Mouse (Mus musculus) liver, adult 2 months (tissue): Measurements from ENCODE around the gene Il10rb. TPM values are rescaled to one million over a fixed set of nuclear protein-coding genes. Genes with fewer than 3 reads are reported as not detected.

Experiments
- DNase-seq: peaks from one replicate; pipeline ENCODE4 v3.0.0-alpha.2; 2011; ENCODE audit warnings: low read depth, low spot score; ENCODE audit errors: extremely low read depth
- H3K27ac ChIP-seq: fragments of 200-500 bp; replicated peaks from 2 replicates; pipeline ENCODE4 v1.5.1; 2012; ENCODE audit warnings: low read depth, mild to moderate bottlenecking, control low read depth, inconsistent platforms, low read length; ENCODE audit not compliant: insufficient read depth
- H3K27me3 ChIP-seq: fragments of 200-500 bp; 2 replicates; pipeline ENCODE4 v1.6.1; 2012; ENCODE audit warnings: mild to moderate bottlenecking, moderate library complexity, low read length, inconsistent platforms; ENCODE audit not compliant: control insufficient read depth, insufficient read depth
- H3K36me3 ChIP-seq: fragments of 200-500 bp; 2 replicates; pipeline ENCODE4 v1.6.1; 2012; ENCODE audit warnings: low read length, inconsistent platforms; ENCODE audit not compliant: control insufficient read depth, insufficient read depth
- H3K4me1 ChIP-seq: fragments of 200-500 bp; 2 replicates; pipeline ENCODE4 v1.6.1; 2011; ENCODE audit warnings: low read length; ENCODE audit not compliant: control insufficient read depth, insufficient read depth
- H3K4me3 ChIP-seq: fragments of 200-500 bp; 2 replicates; pipeline ENCODE4 v1.5.1; 2011; ENCODE audit warnings: low read depth, mild to moderate bottlenecking, control low read depth, low read length, moderate library complexity; ENCODE audit not compliant: insufficient read depth
- H3K79me2 ChIP-seq: fragments of 200-500 bp; 2 replicates; pipeline ENCODE4 v1.6.1; 2012; ENCODE audit warnings: inconsistent platforms, mild to moderate bottlenecking, low read length, moderate library complexity; ENCODE audit not compliant: control insufficient read depth, insufficient read depth
- H3K9ac ChIP-seq: fragments of 200-500 bp; 2 replicates; pipeline ENCODE4 v1.6.1; 2012; ENCODE audit warnings: low read depth, mild to moderate bottlenecking, control low read depth, inconsistent platforms, low read length
- CTCF ChIP-seq: fragments of 200-500 bp; IDR thresholded peaks from 2 replicates; pipeline ENCODE4 v1.5.1; 2011; ENCODE audit warnings: low read depth, low read length, control low read depth
- POLR2A ChIP-seq: fragments of 200-500 bp; IDR thresholded peaks from 2 replicates; pipeline ENCODE4 v1.6.1; 2011; ENCODE audit warnings: low read length, control low read depth; ENCODE audit not compliant: insufficient read depth; ENCODE audit errors: extremely low read depth
- WGBS: fragments of 180-500 bp; shearing (Covaris S2); methylation state at CpG from one replicate; pipeline ENCODE4 v1.1.7; 2018; 5-methylcytosine and 5-hydroxymethylcytosine counted together
- polyA plus RNA-seq: library from polyadenylated mRNA; depleted of rRNA; stranded (reverse); fragments of >200 nt; gene quantifications from 2 replicates; pipeline ENCODE4 v1.2.3, GENCODE M21; 2012
- total RNA-seq: library from RNA; depleted of rRNA; stranded (reverse); fragments of >200 nt; gene quantifications from 2 replicates; pipeline ENCODE4 v1.2.3, GENCODE M21; 2014

Il10rb gene
- total and polyA plus RNA-seq, 2 experiments = 5.1 to 7.3 TPM

DNA sequence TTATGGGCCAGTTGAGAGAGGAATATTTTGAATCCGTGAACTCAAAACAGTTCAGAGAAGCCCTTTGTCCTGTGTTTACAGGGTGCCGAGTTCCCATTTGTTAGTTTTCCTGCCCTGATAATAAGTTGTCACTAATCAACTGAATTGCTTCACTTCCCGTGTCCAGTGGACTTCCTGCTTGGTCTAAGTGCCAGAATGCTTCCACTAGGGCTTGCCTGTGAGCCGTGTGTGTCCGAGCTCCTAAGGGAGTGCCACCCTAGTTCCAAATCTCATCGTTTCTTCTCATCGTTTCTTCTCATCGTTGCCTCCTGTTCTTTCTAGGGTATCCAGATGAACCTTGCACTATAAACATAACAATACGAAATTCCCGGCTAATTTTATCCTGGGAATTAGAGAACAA lies 20.3 kb upstream of the Il10rb start:
- Histone ChIP-seq H3K27ac (peak overlapping the region; percentile 88), H3K4me1 (peaks cover 27% of the 10 kb centered on the region), H3K4me3 (no peak overlapping the region), H3K79me2 (peaks cover 14% of the 10 kb centered on the region), H3K9ac (peak overlapping the region; percentile 1; the same call in 1 of the 2 replicates), H3K27me3 (no peaks in the 10 kb centered on the region), H3K36me3 (peaks cover 29% of the 10 kb centered on the region)
- DNase-seq = peak; percentile 96
- WGBS = 4% methylated on average over 10 of the region's 10 CpGs
- TF ChIP-seq POLR2A (0 out of 2 replicates have a peak, but pooled peaks have one; percentile 21), CTCF (peak; percentile 26)

DNA sequence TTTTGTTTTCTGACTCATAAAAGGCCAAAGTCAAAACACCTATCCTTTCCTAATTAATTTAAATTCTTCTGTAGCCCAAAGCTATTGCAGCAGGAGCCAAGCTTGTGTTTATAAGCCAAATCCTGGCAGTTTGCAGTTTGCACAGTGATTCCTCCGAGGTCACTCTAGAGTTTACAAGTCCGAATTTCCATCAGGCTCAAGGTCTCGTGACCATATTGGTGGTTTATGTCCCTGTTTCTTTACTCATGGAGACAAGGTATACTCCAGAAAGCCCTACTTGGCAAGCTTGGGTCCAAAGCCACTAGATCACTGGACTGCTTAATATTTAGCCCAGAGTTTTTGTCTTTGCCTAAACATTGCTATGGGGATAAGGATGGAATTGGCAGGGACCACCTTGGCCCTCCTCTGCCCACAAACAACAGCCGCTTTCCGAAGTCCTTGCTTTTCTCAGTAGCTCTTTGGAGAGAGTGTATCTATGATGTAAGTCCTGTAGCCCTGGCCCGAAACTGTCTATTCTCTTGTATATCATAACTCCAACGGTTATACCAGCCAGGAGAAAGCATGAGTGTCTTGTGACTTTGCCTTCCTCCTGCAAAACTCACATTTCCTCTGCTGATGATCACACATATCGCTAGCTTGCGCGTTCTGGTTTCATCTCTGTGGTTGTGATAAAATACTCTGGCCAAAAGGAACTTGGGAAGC lies 19.4 kb upstream of the Il10rb start:
- WGBS = 33% methylated on average over 10 of the region's 10 CpGs
- peak; percentile 91 for DNase-seq
- Histone ChIP-seq H3K4me3 (no peak overlapping the region), H3K27me3 (no peaks in the 10 kb centered on the region), H3K79me2 (peaks cover 9% of the 10 kb centered on the region; the same call in 1 of the 2 replicates), H3K9ac (no peak overlapping the region), H3K4me1 (peaks cover 24% of the 10 kb centered on the region), H3K27ac (peak overlapping the region; percentile 88), H3K36me3 (peaks cover 34% of the 10 kb centered on the region)
- no peak for TF ChIP-seq CTCF
- TF ChIP-seq POLR2A = no peak

DNA sequence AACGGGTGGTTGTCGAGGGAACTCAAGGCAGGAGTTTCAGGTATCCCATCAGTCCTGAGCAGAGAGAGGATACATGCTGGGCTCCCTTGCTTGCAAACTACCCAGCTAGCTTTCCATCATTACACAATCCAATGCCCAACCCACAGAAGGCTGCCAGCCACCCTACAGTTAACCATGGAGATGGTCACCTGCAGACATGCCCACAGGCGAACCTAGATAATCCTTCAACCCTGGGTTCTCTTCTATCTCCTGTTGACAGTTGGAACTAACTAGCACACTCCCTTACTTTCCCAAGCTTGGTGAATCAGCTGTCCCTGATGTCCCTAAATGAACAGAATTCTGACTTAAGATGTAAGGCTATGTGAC lies 18.9 kb upstream of the Il10rb start:
- Histone ChIP-seq H3K9ac (no peak overlapping the region), H3K4me3 (no peak overlapping the region), H3K36me3 (peaks cover 37% of the 10 kb centered on the region), H3K4me1 (peaks cover 20% of the 10 kb centered on the region), H3K79me2 (peaks cover 3% of the 10 kb centered on the region; the same call in 1 of the 2 replicates), H3K27me3 (no peaks in the 10 kb centered on the region), H3K27ac (peak overlapping the region; percentile 30)
- TF ChIP-seq CTCF (no peak), POLR2A (no peak)
- WGBS = 69% methylated on average over 3 of the region's 3 CpGs
- DNase-seq = no peak

DNA sequence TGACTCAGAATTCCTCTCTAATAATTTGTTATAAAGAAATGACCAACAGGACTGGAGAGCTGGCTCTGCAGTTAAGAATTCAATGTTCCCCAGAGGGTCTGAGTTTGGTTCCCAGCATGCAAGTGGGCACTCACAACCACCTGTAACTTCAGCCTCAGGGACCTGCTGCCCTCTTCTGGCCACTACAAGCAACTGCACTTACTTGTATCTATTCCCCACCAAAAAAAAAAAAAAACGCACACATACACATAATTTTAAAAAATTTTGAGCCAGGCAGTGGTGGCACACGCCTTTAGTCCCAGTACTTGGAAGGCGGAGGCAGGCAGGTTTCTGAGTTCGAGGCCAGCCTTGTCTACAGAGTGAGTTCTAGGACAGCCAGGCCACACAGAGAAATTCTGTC lies 15.9 kb upstream of the Il10rb start:
- peaks cover 13% of the 10 kb centered on the region for H3K4me1 ChIP-seq
- TF ChIP-seq POLR2A = no peak
- peak; percentile 73 for TF ChIP-seq CTCF
- H3K36me3 ChIP-seq = peaks cover 50% of the 10 kb centered on the region
- DNase-seq = no peak
- H3K79me2 ChIP-seq = no peaks in the 10 kb centered on the region
- no peak overlapping the region for H3K27ac ChIP-seq
- H3K27me3 ChIP-seq = no peaks in the 10 kb centered on the region
- H3K4me3 ChIP-seq = no peak overlapping the region
- no peak overlapping the region for H3K9ac ChIP-seq
- WGBS = 94% methylated on average over 4 of the region's 4 CpGs

DNA sequence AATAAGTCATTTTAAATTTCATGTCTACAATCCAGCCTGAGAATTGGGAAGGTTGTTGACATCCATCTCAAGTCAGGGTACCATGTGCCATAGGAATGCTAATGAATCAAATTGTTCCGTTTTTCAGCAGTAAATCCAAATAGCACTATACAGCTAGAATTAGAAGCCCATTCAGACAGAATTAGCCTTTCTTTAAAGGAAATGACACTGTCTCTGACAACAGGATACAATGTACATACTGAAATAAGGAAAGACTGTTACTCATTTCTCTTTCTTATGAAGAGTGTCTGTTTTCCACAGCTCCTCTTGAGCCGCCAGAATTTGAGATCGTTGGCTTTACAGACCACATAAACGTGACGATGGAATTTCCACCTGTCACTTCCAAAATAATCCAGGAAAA lies 14.5 kb upstream of the Il10rb start, which contains the start of gene Gm21970:
Gene Gm21970, plus strand, starts transcription at position 301 of the 400 bp plus-strand sequence.
- TF ChIP-seq CTCF (no peak), POLR2A (no peak)
- 92% methylated on average over 5 of the region's 5 CpGs for WGBS
- Histone ChIP-seq H3K4me3 (no peak within 1 kb of the TSS), H3K27me3 (no peaks in the 10 kb centered on the region), H3K27ac (no peak within 1 kb of the TSS), H3K36me3 (peaks cover 55% of the 10 kb centered on the region), H3K9ac (no peak within 1 kb of the TSS), H3K79me2 (no peaks in the 10 kb centered on the region), H3K4me1 (peaks cover 9% of the 10 kb centered on the region)
- no peak for DNase-seq

DNA sequence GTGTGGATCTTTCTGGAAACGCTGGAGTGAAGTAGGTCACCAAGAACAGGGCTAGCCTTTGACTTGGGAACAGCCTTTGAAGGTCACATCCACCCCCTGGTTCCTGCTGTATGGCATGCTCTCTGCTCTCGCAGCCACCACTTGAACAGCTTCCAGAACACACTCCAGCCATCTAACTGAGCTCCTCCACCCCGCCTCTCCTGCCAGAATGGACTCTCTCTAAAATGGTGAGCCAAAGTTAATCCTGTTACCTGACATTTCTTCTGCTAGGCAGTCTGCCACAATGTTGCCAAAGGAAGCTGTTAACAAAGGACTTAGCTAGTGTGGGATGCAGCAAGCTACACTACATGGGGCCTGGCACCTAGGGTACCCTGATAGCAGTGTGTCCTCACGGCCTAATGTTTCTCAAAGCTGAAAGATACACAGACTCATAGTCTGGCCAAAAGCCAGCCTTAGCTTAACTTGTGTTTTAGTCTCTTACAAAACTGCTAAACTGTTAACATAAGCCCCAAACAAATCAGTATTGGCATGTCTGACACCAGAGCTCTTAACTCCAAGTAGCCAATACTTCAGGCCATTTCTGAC lies 11.0 kb upstream of the Il10rb start:
- WGBS = 19% methylated on average over 4 of the region's 4 CpGs
- Histone ChIP-seq H3K27ac (no peak overlapping the region), H3K36me3 (peaks cover 46% of the 10 kb centered on the region)

More for the DNA sequence above, 11.0 kb upstream of the Il10rb start:
- TF ChIP-seq CTCF (no peak), POLR2A (no peak)
- Histone ChIP-seq H3K4me1 (no peaks in the 10 kb centered on the region), H3K27me3 (no peaks in the 10 kb centered on the region), H3K79me2 (no peaks in the 10 kb centered on the region), H3K9ac (no peak overlapping the region), H3K4me3 (no peak overlapping the region)
- peak; percentile 31 for DNase-seq
